Mouse (Mus musculus) spleen, postnatal 36 days (tissue): ENCODE results near the gene Tmtc1.

Source experiments
- DNase-seq, 2 experiments: peaks; one replicate each; pipeline ENCODE4 v3.0.0; 2022; ENCODE audit warnings: low spot score in 2 of 2, mixed read lengths in 1 of 2

Tmtc1 gene

GRCm38 (mm10) chr6:148242304-148242703, 201.9 kb downstream of the Tmtc1 start:
- no peak for DNase-seq

DNA sequence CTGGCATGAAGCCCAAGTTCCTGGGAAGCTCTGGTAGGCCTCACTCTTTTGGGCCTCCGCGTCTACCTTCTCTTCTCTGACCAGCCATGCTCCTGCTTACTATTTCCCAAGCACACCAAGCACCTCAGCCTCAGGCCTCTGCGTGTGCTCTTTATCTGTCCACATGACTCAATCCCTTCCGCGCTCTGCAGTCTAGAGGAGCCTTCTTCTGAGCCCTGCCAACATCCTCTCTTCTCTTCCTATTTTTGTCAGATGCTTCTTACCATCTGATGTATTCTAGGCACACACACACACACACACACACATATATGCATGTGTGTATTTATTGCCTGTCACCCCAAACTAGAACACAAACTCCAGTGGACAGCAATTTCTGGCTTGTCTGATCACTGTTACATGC, 202.5 kb downstream of the Tmtc1 start:
- DNase-seq, result no peak

GRCm38 (mm10) chr6:148239311-148239710, 204.9 kb downstream of the Tmtc1 start:
- no peak for DNase-seq

DNA sequence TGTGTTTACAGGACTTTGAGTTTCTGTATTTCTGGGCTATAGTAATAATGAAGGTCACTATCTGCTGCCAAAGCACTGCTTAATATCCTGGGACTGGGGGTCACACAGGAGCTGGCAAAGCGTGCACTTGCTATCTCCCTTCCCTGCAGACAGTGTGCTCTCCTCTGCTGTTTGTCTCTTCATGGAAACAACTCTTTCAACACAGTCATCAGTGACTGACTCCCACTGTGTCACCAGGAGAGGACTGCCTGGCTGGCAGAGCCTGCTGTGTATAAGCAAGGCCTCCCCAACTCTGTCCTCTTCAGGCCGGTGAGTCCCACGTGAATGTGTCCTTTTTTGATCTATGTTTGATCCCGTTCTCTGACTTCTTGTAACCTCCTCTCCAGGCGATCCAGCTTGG, 206.7 kb downstream of the Tmtc1 start:
- DNase-seq, result no peak

DNA sequence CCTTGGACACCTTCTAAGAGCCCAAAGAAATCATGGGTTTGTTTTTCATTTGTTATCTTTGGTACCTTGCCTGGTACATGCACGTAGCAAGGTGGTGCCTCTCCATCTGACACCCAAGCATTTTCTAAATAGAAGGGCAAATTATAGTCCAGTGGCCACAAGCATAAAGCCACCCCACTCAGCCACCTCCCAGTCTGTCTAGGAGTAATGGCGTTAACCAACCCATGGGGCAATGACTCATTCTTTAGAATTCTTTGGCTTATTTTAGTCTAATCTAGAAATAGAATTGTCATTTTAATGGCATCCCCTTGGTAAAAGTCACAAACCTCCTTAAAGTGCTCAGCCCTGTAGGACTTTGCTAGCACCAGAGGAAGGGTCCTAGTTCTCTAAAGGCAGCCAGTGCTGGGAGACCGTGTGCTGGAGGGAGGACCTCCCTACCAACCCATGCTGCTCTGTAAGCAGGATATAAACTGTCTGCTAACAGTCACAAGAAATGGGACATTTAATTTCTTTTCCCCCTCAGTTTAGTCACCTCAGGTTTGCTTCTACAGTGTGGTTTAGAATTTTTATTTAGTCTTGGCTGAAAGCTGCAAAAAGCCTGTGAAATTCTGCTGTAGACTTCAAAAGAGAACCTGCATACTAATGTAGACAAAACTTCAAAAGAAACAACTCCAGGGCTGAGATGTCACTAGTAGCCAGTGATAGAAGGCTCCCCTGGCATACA, 209.9 kb downstream of the Tmtc1 start:
- DNase-seq, result no peak

DNA sequence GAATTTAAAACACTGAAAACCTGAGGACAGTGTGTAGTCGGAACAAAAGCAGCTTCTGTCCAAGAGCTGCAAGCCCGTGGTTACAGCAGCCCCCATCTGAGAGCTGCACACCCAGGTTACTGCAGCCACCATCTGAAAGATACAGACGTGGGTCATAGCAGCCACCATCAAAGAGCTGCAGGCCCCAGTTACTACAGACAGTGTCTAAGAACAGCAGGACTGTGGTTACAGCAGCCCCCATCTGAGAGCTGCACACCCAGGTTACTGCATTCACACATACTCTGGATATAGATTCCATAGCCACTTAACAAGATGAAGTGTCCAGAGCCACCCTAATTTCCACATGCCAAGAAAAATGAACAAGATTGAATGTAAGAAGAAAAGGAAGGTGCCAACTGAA, 216.6 kb downstream of the Tmtc1 start:
- DNase-seq, result no peak

DNA sequence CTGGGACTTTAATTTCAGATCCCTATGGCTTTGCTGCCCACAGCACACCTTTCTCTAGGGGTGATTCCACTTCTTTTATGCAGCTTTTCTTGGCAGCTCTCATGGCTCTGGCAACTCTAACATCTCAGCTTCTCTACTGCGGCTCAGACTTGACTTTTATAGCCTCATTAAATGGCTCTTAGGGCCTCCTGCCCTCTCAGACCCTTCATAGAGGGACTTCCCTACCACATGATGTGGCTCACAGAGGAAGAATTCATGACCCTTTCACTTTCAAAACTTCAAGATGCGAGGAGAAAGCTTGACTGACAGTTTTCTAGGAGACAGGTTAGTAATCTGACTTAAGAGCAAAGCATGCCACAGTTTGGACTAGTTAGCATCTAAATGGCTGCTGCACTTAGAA, 221.5 kb downstream of the Tmtc1 start:
- DNase-seq, result no peak

- no peak for DNase-seq
Measured at GRCm38 (mm10) chr6:148218235-148219076, 225.7 kb downstream of the Tmtc1 start.

- DNase-seq, result no peak
Measured at GRCm38 (mm10) chr6:148216752-148217151, 227.4 kb downstream of the Tmtc1 start.

- DNase-seq, result peak; percentile 33 to 38
Measured at GRCm38 (mm10) chr6:148214765-148215164, 229.4 kb downstream of the Tmtc1 start.

DNA sequence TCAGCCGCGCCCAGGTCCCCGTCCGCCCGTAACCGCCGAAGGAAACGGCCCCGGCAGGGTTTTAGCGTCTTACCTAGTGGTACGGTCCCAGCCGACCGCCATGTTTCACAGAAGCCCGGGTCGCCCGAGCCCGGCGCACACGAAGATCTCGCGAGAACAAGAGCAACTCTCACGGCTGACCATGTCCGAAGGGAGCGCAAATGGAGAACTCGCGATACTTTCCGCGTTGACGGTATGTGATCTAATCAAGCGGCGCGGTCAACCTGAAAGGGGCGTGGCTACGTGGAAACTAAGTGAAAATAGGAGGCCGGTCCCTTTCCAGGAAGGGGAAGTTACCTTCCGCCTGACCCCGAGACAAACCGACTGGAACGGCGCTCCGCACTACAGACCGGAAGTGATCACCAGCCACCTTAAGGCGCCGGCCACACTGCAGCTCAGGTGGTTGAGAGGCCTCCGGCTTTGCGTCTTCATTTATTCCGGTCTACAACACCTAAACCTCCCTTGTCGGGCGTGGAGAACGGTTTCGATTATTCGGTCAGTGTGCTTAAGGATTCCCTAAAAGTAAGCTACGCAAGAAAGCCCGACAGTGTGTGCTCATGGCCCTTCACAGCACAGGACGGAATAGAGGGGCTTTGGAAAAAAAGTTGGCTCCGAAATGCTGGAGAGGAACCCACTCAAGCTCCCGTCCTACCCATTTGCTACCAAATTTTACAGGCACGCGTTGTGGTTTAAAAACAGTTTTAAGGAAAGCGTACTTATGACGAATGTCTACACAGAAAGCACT, 232.1 kb downstream of the Tmtc1 start, which contains the start of gene Ergic2:
Gene Ergic2, minus strand, starts transcription at position 478 of the 784 bp plus-strand sequence.
- DNase-seq, result peak; percentile 98 to 99

DNA sequence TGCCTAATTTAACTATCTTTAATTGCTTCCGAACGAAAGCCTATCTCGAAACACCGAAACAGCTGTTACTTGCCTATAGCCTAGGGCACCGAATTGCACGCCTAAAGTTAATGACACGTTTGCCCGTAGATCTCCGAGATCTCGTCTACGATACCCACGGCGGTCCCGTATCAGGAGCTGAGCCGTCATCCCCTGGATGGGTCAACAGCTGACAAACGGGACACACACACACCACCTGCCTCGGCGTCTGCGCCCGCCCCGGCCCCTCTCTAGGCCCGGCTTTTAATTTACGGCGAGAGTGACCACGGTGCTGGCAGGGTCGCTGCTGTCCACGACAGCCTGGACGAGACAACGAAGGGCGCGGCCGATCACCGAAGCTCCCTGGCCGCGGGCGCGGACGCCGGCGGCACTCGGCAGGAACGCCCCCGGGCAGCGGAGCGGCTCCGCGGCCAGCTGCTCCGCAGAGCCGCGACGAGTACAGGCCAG, 232.8 kb downstream of the Tmtc1 start:
- peak in 1 of 2 experiments; percentile 31 for DNase-seq

DNA sequence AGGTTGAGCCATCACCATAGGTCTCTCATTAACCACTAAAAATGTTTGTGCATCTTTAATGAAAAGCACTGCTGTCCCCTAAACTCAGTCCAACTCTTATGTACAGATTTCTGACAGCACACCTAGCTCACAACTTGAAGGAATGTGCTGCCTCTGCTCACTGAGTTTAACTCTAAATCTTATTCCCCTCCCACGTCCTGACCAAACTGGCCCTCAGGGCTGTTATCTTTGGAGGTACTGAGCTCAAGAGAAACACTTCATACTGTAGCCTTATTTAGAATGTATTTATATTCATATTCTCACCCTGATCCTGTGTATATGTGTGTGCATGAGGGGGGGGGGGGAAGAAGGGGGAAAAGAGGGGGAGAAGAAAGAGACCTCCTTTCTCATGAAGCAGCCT, 236.7 kb downstream of the Tmtc1 start:
- DNase-seq, result no peak

DNA sequence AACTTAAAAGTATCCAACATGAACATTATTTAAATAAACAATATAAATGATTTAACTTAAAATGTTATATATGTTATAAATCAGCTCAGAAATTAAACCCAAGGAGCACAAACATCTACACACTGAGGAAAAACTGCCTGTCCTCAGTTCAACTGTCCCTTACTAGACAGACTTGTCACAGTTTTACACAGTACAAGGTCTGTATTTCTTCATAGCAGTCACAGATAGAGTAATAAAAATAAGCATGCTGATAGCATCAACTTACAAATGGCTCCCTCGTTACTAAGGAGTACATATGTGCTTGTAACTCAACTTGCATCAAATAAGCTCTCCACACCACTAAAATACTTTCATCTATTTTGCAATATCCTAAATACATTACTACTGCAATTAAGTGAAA, 239.1 kb downstream of the Tmtc1 start:
- no peak for DNase-seq

GRCm38 (mm10) chr6:148199729-148200128, 244.5 kb downstream of the Tmtc1 start:
- no peak for DNase-seq

DNA sequence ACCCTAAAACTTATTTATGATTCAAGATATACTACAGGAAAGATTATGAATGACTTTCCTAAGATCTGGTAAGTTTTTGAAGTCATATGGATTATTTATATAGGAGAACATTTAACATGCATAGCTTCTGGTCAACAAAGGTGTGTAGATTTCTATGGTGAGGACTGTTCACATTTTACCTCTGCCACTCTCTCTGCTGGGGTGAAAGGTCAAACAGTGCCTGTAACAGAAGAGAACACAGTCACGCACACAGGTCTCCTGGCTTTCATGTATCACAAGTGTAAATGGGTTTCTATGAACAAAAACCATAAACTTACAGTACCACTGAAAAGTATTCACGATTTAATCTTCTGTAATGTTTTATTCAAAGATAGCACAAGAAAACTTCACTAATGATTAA, 245.0 kb downstream of the Tmtc1 start:
- no peak for DNase-seq

- DNase-seq, result no peak
Measured at GRCm38 (mm10) chr6:148193972-148194701, 250.1 kb downstream of the Tmtc1 start.

GRCm38 (mm10) chr6:148185694-148186093, 258.5 kb downstream of the Tmtc1 start:
- DNase-seq, result no peak
